Mouse (Mus musculus) midbrain, embryonic 12.5 days (tissue): ENCODE data around the gene Oog1. TPM values are rescaled to one million over a fixed set of nuclear protein-coding genes. Genes with fewer than 3 reads are reported as not detected.
"Not testable (repeated sequence)": the region's sequence is repeated elsewhere in the genome, so short reads cannot be mapped to it uniquely, and the experiment has no call there.

Experiments
- ATAC-seq: fragments of 200-750 bp; cut with Nextera tagmentation; 2 replicates; pipeline ENCODE4 v1.8.0; 2017; ENCODE audit warnings: low read depth, moderate TSS enrichment, moderate library complexity; ENCODE audit not compliant: low FRiP score
- H3K27ac ChIP-seq: fragments of 300-500 bp; sonication (generic); replicated peaks from 2 replicates; pipeline ENCODE4 v1.5.1; 2016; ENCODE audit warnings: mild to moderate bottlenecking
- H3K27me3 ChIP-seq: fragments of 300-500 bp; sonication (generic); 2 replicates; pipeline ENCODE4 v1.6.1; 2016; ENCODE audit warnings: mild to moderate bottlenecking
- H3K36me3 ChIP-seq: fragments of 300-500 bp; sonication (generic); 2 replicates; pipeline ENCODE4 v1.6.1; 2016
- H3K4me1 ChIP-seq: fragments of 300-500 bp; sonication (generic); 2 replicates; pipeline ENCODE4 v1.6.1; 2016
- H3K4me2 ChIP-seq: fragments of 300-500 bp; sonication (generic); replicated peaks from 2 replicates; pipeline ENCODE4 v1.6.1; 2016; ENCODE audit warnings: mild to moderate bottlenecking, moderate library complexity
- H3K4me3 ChIP-seq: fragments of 300-500 bp; sonication (generic); 2 replicates; pipeline ENCODE4 v1.5.1; 2016; ENCODE audit warnings: mild to moderate bottlenecking
- H3K9ac ChIP-seq: fragments of 300-500 bp; sonication (generic); replicated peaks from 2 replicates; pipeline ENCODE4 v1.6.1; 2016; ENCODE audit warnings: mild to moderate bottlenecking, moderate library complexity
- H3K9me3 ChIP-seq: fragments of 300-500 bp; sonication (generic); 2 replicates; pipeline ENCODE4 v1.6.1; 2016; ENCODE audit warnings: mild to moderate bottlenecking
- WGBS: fragments of 180-500 bp; shearing (Covaris S2); methylation state at CpG from one replicate; pipeline ENCODE4 v1.1.7; 2016; 5-methylcytosine and 5-hydroxymethylcytosine counted together
- polyA plus RNA-seq: library from polyadenylated mRNA; unstranded; fragments of >200 nt; fragmentation: Nextera tagmentation; extraction: Ambion mirVana; gene quantifications from 2 replicates; pipeline ENCODE4 v1.2.1, GENCODE M21; 2016

Gene Oog1
- polyA plus RNA-seq = not detected in 2 replicates

GRCm38 (mm10) chr12:87602388-87602787, at the start of gene Oog1:
Gene Oog1, plus strand, starts transcription at chr12:87602688.
- not testable (repeated sequence) for H3K4me1 ChIP-seq, H3K27ac ChIP-seq, H3K9me3 ChIP-seq, H3K4me3 ChIP-seq, H3K9ac ChIP-seq, ATAC-seq, H3K36me3 ChIP-seq, H3K4me2 ChIP-seq, H3K27me3 ChIP-seq
- 87% methylated on average over 1 of the region's 2 CpGs for WGBS

- H3K27ac ChIP-seq, H3K27me3 ChIP-seq, H3K9ac ChIP-seq, H3K9me3 ChIP-seq, ATAC-seq, H3K4me1 ChIP-seq, H3K36me3 ChIP-seq, H3K4me2 ChIP-seq, H3K4me3 ChIP-seq: not testable (repeated sequence)
- WGBS = 4% methylated on average over 2 of the region's 2 CpGs
Measured at GRCm38 (mm10) chr12:87601388-87601787, 1.1 kb upstream of the Oog1 start.

- not testable (repeated sequence) for H3K9ac ChIP-seq, H3K9me3 ChIP-seq, H3K4me3 ChIP-seq, H3K4me2 ChIP-seq, H3K27me3 ChIP-seq, ATAC-seq, H3K36me3 ChIP-seq, H3K4me1 ChIP-seq, H3K27ac ChIP-seq
- 90% methylated on average over 4 of the region's 7 CpGs for WGBS
Measured at GRCm38 (mm10) chr12:87618569-87618968, 16.1 kb downstream of the Oog1 start, which contains the start of gene Gm4027. Gene Gm4027, plus strand, starts transcription at chr12:87618869.

GRCm38 (mm10) chr12:87644520-87644919, 42.0 kb downstream of the Oog1 start, which contains the start of gene Gm16381:
Gene Gm16381, minus strand, starts transcription at chr12:87644620.
- not testable (repeated sequence) for H3K9ac ChIP-seq, ATAC-seq, H3K36me3 ChIP-seq

GRCm38 (mm10) chr12:87652916-87653703, 50.6 kb downstream of the Oog1 start:
- not testable (repeated sequence) for H3K4me1 ChIP-seq, H3K4me2 ChIP-seq, H3K9me3 ChIP-seq, H3K27me3 ChIP-seq, H3K27ac ChIP-seq, ATAC-seq, H3K4me3 ChIP-seq, H3K9ac ChIP-seq, H3K36me3 ChIP-seq
- WGBS = 76% methylated on average over 2 of the region's 4 CpGs

More at GRCm38 (mm10) chr12:87644520-87644919, 42.0 kb downstream of the Oog1 start, which contains the start of gene Gm16381:
- not testable (repeated sequence) for H3K4me2 ChIP-seq, H3K4me3 ChIP-seq, H3K27ac ChIP-seq, H3K4me1 ChIP-seq, H3K27me3 ChIP-seq, H3K9me3 ChIP-seq
- 88% methylated on average over 1 of the region's 2 CpGs for WGBS

Other genes starting within 250 kb of the Oog1 start
- 54.8 and 65.2 TPM in 2 replicates for gene Sptlc2, start 214.3 kb upstream of the Oog1 start, polyA plus RNA-seq
- gene Slirp, start 158.8 kb upstream of the Oog1 start, polyA plus RNA-seq = 281 and 287 TPM in 2 replicates
- gene Alkbh1, start 158.7 kb upstream of the Oog1 start, polyA plus RNA-seq = 51.2 and 55.2 TPM in 2 replicates
- 152 and 155 TPM in 2 replicates for gene Snw1, start 130.4 kb upstream of the Oog1 start, polyA plus RNA-seq
- gene Gm5788, start 108.0 kb upstream of the Oog1 start, polyA plus RNA-seq = not detected in 2 replicates
- not detected in 2 replicates for gene Gm8300, start 88.4 kb upstream of the Oog1 start, polyA plus RNA-seq
- not detected in 2 replicates for gene Gm4027, start 16.2 kb downstream of the Oog1 start, polyA plus RNA-seq
- not detected in 2 replicates for gene Gm16381, start 41.9 kb downstream of the Oog1 start, polyA plus RNA-seq
- not detected in 2 replicates for gene Gm21319, start 173.1 kb downstream of the Oog1 start, polyA plus RNA-seq
- not detected in 2 replicates for gene Gm21936, start 192.8 kb downstream of the Oog1 start, polyA plus RNA-seq
- not detected in 2 replicates for gene BB287469, start 213.9 kb downstream of the Oog1 start, polyA plus RNA-seq
- not detected in 2 replicates for gene Gm2001, start 239.7 kb downstream of the Oog1 start, polyA plus RNA-seq